Mouse (Mus musculus) forebrain, embryonic 16.5 days (tissue): ENCODE measurements around the gene Tmem222. TPM values are rescaled to one million over a fixed set of nuclear protein-coding genes. Genes with fewer than 3 reads are reported as not detected.

ENCODE experiments used
- ATAC-seq: fragments of 200-750 bp; cut with Nextera tagmentation; 2 replicates; pipeline ENCODE4 v1.8.0; 2017; ENCODE audit warnings: mild to moderate bottlenecking, moderate library complexity
- H3K27ac ChIP-seq: fragments of 300-500 bp; sonication (generic); 2 replicates; pipeline ENCODE4 v1.5.1; 2014; ENCODE audit warnings: low read length, control low read depth
- H3K27me3 ChIP-seq: fragments of 300-500 bp; sonication (generic); replicated peaks from 2 replicates; pipeline ENCODE4 v1.6.1; 2014; ENCODE audit warnings: low read length; ENCODE audit not compliant: control insufficient read depth, insufficient read depth
- H3K36me3 ChIP-seq: fragments of 300-500 bp; sonication (generic); 2 replicates; pipeline ENCODE4 v1.6.1; 2014; ENCODE audit not compliant: control insufficient read depth, insufficient read depth
- H3K4me1 ChIP-seq: fragments of 300-500 bp; sonication (generic); replicated peaks from 2 replicates; pipeline ENCODE4 v1.6.1; 2014; ENCODE audit warnings: low read length; ENCODE audit not compliant: control insufficient read depth, insufficient read depth
- H3K4me2 ChIP-seq: fragments of 300-500 bp; sonication (generic); 2 replicates; pipeline ENCODE4 v1.6.1; 2014; ENCODE audit warnings: mild to moderate bottlenecking, low read length, control low read depth
- H3K4me3 ChIP-seq: fragments of 300-500 bp; sonication (generic); replicated peaks from 2 replicates; pipeline ENCODE4 v1.5.1; 2014; ENCODE audit warnings: mild to moderate bottlenecking, low read length, control low read depth
- H3K9ac ChIP-seq: fragments of 300-500 bp; sonication (generic); replicated peaks from 2 replicates; pipeline ENCODE4 v1.6.1; 2014; ENCODE audit warnings: low read depth, low read length, control low read depth
- H3K9me3 ChIP-seq: fragments of 300-500 bp; sonication (generic); 2 replicates; pipeline ENCODE4 v1.6.1; 2016; ENCODE audit warnings: low read length; ENCODE audit not compliant: control insufficient read depth
- WGBS: fragments of 180-500 bp; shearing (Covaris S2); extraction: QIAGEN DNeasy Blood & Tissue Kit; methylation state at CpG from one replicate; pipeline ENCODE4 v1.1.7; 2014; 5-methylcytosine and 5-hydroxymethylcytosine counted together
- polyA plus RNA-seq: library from polyadenylated mRNA; unstranded; fragments of >200 nt; fragmentation: Nextera tagmentation; extraction: Ambion mirVana; gene quantifications from 2 replicates; pipeline ENCODE4 v1.2.1, GENCODE M21; 2015

The Tmem222 gene
- polyA plus RNA-seq, 1 experiment from 2014 or later, result 124 TPM

DNA sequence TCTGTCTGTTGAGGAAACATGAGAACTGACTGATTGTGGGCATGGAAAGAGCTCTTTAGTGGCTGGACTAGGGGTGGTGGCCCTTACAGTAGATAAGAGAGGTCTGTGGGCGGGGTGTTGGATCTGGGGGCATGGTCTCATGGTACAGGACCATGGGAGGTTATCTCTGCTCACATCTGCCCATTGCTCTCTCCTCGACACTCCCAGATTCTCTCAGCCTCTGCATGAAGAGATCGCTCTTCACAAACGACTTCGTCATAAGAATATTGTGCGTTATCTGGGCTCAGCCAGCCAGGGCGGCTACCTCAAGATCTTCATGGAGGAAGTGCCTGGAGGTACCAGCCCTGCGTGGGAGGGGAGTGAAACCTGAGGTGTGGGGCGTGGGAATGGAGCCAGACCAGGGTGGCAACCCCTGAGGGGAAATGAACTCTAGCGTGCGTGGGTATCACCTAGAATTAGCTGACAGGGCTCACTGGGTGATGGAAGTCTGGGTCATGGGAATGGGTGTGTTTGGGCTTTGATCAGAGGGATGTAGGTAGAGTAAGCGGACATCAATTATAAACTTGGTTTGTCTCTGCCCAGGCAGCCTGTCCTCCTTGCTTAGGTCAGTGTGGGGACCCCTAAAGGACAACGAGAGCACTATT is 29.7 kb downstream of the Tmem222 start:
- no peak overlapping the region for H3K4me3 ChIP-seq
- no peak for ATAC-seq
- no peak overlapping the region for H3K9ac ChIP-seq
- WGBS, result 80% methylated on average over 13 of the region's 13 CpGs
- H3K4me1 ChIP-seq, result peaks cover 12% of the 10 kb centered on the region
- no peaks in the 10 kb centered on the region for H3K36me3 ChIP-seq
- H3K27me3 ChIP-seq, result peaks cover 46% of the 10 kb centered on the region
- H3K9me3 ChIP-seq, result no peaks in the 10 kb centered on the region
- H3K27ac ChIP-seq, result no peak overlapping the region
- H3K4me2 ChIP-seq, result no peak overlapping the region

DNA sequence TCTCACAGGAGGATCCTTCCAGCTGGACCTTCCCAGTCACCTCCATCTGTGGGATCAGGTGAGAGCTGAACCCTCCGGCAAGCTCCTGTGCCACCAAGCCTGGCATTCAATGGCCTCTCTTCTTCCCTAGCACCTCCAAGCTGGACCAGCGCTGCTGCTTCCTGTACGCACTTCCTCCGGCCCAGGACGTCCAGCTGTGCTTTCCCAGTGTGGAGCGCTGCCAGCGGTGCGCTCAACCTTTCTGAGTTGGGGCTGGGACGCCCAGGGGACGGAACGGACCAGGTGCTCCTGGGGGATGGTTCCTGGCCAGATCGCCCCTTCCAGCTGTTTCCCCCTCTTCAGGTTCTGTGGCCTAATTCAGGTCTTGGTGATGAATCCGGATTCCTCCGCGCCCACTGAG is 30.5 kb downstream of the Tmem222 start:
- no peaks in the 10 kb centered on the region for H3K9me3 ChIP-seq
- no peak overlapping the region for H3K27ac ChIP-seq
- no peak for ATAC-seq
- H3K27me3 ChIP-seq, result peaks cover 48% of the 10 kb centered on the region
- no peak overlapping the region for H3K4me3 ChIP-seq
- peaks cover 12% of the 10 kb centered on the region for H3K4me1 ChIP-seq
- no peaks in the 10 kb centered on the region for H3K36me3 ChIP-seq
- no peak overlapping the region for H3K9ac ChIP-seq
- H3K4me2 ChIP-seq, result no peak overlapping the region
- 20% methylated on average over 15 of the region's 15 CpGs for WGBS

DNA sequence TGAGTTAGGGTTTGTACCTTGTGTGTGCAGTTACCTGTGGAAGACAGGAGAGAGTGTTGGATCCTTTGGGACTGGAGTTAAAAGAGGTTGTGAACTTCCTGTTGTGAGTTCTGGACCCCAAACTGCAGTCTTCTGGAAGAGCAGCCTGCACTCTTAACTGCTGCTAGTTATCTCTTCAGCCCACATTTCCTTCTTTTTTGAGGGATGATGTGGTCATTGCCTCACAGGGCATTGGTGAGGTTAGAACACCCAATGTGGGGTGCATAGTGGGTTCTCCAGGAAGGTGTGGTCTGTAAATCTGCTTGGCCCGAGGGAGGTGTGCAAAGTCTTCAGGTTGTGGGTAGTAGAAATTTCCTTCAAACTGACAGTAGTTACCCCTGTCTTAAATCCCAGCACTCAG is 33.3 kb downstream of the Tmem222 start:
- H3K4me2 ChIP-seq, result no peak overlapping the region
- WGBS, result 83% methylated on average over 1 of the region's 1 CpGs
- no peak overlapping the region for H3K4me3 ChIP-seq
- no peak overlapping the region for H3K9ac ChIP-seq
- no peaks in the 10 kb centered on the region for H3K36me3 ChIP-seq
- H3K9me3 ChIP-seq, result no peaks in the 10 kb centered on the region
- H3K4me1 ChIP-seq, result peaks cover 13% of the 10 kb centered on the region
- H3K27ac ChIP-seq, result no peak overlapping the region
- no peak for ATAC-seq
- peaks cover 48% of the 10 kb centered on the region for H3K27me3 ChIP-seq

DNA sequence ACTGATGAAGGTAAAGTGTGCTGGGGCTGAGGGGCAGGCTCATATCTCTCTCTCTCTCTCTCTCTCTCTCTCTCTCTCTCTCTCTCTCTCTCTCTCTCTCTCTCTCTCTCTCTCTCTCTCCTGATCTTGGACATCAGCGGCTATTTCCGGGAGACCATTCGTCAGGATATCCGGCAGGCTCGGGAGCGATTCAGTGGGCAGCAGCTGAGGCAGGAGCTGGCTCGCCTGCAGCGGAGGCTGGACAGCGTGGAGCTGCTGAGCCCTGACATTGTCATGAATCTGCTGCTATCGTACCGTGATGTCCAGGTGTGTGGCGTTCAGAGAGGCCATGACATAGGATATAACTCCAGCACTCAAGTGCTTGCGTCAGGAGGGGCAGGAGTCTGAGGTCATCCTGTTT is 34.1 kb downstream of the Tmem222 start:
- H3K4me1 ChIP-seq, result peaks cover 13% of the 10 kb centered on the region
- H3K27ac ChIP-seq, result no peak overlapping the region
- H3K4me3 ChIP-seq, result no peak overlapping the region
- 60% methylated on average over 13 of the region's 13 CpGs for WGBS
- H3K9ac ChIP-seq, result no peak overlapping the region
- H3K4me2 ChIP-seq, result no peak overlapping the region
- no peaks in the 10 kb centered on the region for H3K9me3 ChIP-seq
- no peaks in the 10 kb centered on the region for H3K36me3 ChIP-seq
- H3K27me3 ChIP-seq, result peaks cover 46% of the 10 kb centered on the region
- ATAC-seq, result no peak

DNA sequence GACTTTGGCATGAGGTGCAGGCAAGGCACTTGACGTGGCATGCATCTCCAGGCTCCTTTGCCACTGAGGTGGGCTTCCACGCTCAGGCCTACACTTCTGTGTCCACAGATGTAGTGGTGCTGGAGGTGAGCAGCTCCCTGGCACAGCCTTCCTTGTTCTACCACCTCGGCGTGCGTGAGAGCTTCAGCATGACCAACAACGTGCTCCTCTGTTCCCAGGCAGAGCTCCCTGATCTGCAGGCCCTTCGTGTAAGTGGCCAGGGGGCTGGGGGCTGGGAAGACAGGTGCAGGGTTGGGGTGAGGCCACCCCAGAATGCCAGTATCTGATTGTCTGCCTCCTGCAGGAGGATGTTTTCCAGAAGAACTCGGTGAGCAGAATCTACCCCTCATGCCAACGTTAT is 34.9 kb downstream of the Tmem222 start:
- Histone ChIP-seq H3K27me3 (peaks cover 42% of the 10 kb centered on the region), H3K4me1 (peaks cover 13% of the 10 kb centered on the region), H3K9me3 (no peaks in the 10 kb centered on the region), H3K9ac (no peak overlapping the region), H3K27ac (no peak overlapping the region), H3K4me3 (no peak overlapping the region), H3K4me2 (no peak overlapping the region), H3K36me3 (no peaks in the 10 kb centered on the region)
- ATAC-seq, result no peak
- 53% methylated on average over 9 of the region's 9 CpGs for WGBS

DNA sequence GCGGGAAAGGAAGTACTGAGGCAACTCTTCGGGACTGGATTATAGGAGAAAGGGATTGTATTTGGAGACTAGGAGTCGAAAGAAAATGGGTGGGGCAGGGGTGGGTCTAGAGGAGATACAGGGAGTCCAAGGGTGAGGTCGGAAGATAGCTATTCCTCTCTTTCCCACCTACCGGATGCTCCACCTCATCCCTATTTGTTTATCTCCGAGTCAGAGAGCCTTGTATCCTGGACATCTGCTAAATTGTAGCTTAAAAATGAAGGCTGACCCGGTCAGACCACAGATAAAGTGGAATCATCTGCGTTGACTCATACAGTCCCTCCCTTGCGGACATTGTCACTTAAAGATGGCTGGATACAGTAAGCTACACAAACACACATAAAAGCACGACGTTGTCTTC is 35.7 kb downstream of the Tmem222 start:
- 35% methylated on average over 11 of the region's 11 CpGs for WGBS
- Histone ChIP-seq H3K9ac (no peak overlapping the region), H3K4me3 (peak overlapping the region; percentile 45), H3K27me3 (peaks cover 38% of the 10 kb centered on the region), H3K36me3 (no peaks in the 10 kb centered on the region), H3K27ac (no peak overlapping the region), H3K4me2 (peak overlapping the region; percentile 52), H3K4me1 (peaks cover 13% of the 10 kb centered on the region), H3K9me3 (no peaks in the 10 kb centered on the region)
- no peak for ATAC-seq

DNA sequence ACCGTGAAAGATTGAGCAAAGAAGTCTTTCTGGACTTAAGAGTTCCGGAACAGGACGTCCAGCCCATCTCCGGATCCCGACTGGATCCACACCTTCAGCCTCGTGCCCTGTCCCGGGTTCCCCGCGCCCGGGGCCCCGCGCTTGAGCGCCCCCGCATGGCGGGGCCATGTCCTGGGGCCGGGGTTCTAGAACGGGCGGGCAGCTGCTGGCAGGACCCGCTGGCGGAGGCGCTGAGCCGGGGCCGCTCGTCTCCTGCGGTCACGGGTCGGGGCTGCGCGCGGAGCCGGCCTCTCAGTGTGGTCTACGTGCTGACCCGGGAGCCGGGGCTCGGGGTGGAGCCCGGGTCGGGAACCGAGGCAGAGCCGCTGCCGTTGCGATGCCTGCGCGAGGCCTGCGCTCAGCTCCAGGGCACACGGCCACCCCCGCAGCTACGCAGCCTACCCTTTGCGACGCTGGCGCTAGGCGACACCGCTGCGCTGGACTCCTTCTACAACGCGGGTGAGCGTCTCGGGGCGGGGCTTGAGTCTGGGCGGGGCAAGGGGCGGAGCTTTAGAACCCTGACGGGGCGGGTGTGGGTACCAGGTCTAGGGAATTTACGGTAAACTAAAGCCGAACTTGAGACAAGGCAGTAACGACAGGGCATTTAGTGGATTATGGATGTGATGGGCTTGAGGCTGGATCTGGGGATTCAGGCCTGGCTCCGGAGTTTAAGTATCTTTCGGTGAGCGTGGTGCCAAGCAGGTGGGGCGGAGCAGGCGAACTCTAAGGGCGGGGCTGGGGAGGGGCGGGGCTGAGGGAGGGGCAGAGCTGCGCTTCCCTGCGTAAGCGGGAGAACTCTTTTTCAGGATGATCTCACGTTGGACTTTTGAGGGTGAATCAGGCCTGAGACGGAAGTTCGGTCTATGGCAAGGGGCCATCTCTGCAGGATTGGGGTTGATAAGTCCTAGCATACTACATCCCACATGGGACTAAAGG is 36.4 kb downstream of the Tmem222 start:
- no peak overlapping the region for H3K27ac ChIP-seq
- ATAC-seq, result peak; percentile 91

DNA sequence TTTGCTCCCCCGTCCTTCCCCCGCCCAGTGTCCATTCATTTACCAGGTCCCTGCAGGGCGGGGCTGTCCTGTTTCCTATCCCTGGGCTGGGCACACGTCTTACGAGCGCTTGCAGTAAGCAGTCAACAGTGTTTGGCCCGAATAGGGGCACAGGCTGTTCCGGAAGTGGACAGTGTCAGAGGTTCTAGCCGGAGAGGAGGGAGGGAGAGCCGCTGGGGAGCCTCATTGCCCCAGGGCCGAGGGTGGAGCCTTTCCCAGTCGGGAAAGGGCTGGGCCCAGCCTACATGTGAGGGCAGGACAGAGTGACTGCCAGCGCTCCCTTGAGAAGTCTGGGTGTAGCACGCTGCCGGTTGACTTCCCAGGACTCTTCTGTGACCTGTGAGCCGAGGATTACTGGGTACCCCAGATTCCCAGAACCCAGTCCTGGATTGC is 37.1 kb downstream of the Tmem222 start, which contains the start of gene Map3k6:
Map3k6 (plus strand) TSS at position 329 of the 432 bp plus-strand sequence.
- ATAC-seq, result 0 out of 2 replicates have a peak, but pooled peaks have one; percentile 24
- H3K4me1 ChIP-seq, result peaks cover 13% of the 10 kb centered on the region
- no peaks in the 10 kb centered on the region for H3K36me3 ChIP-seq
- peak within 1 kb of the TSS; percentile 52 for H3K4me2 ChIP-seq
- H3K9ac ChIP-seq, result peak within 1 kb of the TSS; percentile 41
- H3K4me3 ChIP-seq, result peak within 1 kb of the TSS; percentile 45
- no peak within 1 kb of the TSS for H3K27ac ChIP-seq
- H3K27me3 ChIP-seq, result peaks cover 38% of the 10 kb centered on the region
- 4% methylated on average over 16 of the region's 16 CpGs for WGBS
- no peaks in the 10 kb centered on the region for H3K9me3 ChIP-seq

More for the DNA sequence above, 36.4 kb downstream of the Tmem222 start:
- Histone ChIP-seq H3K27me3 (peaks cover 38% of the 10 kb centered on the region), H3K4me2 (peak overlapping the region; percentile 52), H3K4me3 (peak overlapping the region; percentile 45), H3K9ac (peak overlapping the region; percentile 41), H3K9me3 (no peaks in the 10 kb centered on the region), H3K36me3 (no peaks in the 10 kb centered on the region), H3K4me1 (peaks cover 13% of the 10 kb centered on the region)
- under 1% methylated on average over 78 of the region's 78 CpGs for WGBS

DNA sequence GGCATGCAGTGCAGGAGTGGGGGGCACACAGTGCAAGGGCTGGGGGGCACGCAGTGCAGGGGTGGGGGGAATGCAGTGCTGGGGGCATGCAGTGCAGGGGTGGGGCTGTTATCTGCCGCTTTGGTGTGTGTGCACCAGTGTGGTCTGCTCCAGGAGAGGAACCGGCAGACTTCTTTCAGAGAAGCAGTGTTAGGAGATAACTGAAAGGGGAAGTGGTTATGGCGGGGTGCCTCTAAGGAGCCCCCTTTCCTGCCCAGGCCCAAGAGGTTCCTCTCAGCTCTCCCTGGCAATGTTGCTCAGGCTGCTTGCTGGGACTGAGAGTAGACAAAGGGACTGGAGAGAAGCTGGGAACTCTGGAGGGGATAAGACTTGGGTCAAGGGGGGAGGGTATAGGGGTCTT is 39.7 kb downstream of the Tmem222 start:
- Histone ChIP-seq H3K36me3 (no peaks in the 10 kb centered on the region), H3K27ac (no peak overlapping the region), H3K9ac (no peak overlapping the region), H3K4me3 (no peak overlapping the region), H3K9me3 (no peaks in the 10 kb centered on the region), H3K27me3 (peaks cover 29% of the 10 kb centered on the region), H3K4me1 (peaks cover 13% of the 10 kb centered on the region), H3K4me2 (no peak overlapping the region)
- ATAC-seq, result no peak
- WGBS, result 71% methylated on average over 4 of the region's 4 CpGs
